Mouse (Mus musculus): Measurements from ENCODE around the gene Pde4b. TPM values are rescaled to one million over a fixed set of nuclear protein-coding genes. Genes with fewer than 3 reads are reported as not detected.

Pde4b gene
- polyA plus RNA-seq, 1 experiment from 2014 or later = 11.0 TPM

DNA sequence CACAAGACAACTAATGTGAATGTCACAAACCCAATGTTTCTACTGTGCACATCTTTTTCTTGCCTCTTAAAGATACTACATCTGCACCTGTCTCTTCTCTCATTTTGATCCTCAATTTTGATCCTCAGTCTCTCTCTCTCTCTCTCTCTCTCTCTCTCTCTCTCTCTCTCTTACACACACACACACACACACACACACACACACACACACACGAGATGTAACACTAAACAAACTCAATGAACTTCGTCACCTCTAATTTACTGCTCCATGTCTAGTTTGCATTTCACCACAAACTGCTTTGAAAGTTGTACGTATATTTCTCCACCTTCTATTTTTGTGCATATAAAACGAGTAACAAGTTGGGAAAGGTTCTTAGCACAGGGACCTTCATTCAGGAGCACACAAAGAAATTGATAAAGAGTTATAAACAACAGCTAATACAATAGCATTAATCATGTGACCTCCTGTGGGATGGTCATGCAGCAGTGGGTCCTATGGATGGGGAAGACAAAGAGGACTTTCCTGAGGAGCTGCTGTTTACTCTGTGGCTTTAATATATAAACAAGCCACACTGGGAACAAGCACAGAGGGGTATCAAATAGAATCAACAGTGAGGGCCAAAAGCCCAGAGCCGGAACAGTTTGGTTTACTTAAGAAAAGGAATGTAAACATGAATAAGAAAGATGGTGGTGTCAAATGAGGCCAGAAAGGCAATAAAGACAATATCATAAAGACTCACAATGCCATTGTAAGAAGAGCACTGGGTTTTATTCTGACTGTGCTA, 372.1 kb downstream of the Pde4b start:
- Histone ChIP-seq H3K36me3 (ENCODE audit: control insufficient read depth, insufficient read depth, low read length) (no peaks in the 10 kb centered on the region), H3K4me2 (ENCODE audit: low read depth, low read length) (no peak overlapping the region), H3K9ac (ENCODE audit: low read depth, low read length) (no peak overlapping the region), H3K9me3 (ENCODE audit: control insufficient read depth, low read length) (no peaks in the 10 kb centered on the region), H3K4me3 (ENCODE audit: low read length) (no peak overlapping the region), H3K27me3 (replicated peaks; ENCODE audit: control insufficient read depth, insufficient read depth, low read length) (no peaks in the 10 kb centered on the region), H3K4me1 (ENCODE audit: control insufficient read depth, insufficient read depth, low read length) (0 out of 2 replicates have a peak, but pooled peaks cover 3% of the 10 kb centered on the region), H3K27ac (ENCODE audit: low read length) (no peak overlapping the region)
- ATAC-seq = peak; percentile 21; the same call in 1 of the 2 replicates
- 44% methylated on average over 5 of the region's 5 CpGs for WGBS

DNA sequence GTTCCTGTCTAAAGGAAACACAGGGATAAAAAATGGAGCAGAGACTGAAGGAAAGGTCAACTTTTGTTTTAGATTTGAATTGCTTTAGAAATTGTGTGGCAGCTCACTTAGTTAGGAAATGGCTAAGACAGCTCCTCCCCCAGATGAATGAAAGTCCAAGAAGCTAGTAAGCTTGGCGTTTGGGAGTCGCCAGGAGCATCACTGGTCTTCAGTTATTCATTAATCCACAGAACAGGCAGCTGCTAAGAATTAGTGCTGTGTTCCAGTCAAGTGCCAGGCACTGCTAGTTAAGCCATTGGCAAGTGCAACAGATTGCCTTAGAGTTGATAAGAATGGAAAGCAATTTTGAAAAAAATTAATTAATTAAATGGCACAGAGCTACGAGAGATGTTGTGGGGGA, 390.8 kb downstream of the Pde4b start:
- peak; percentile 75 for ATAC-seq
- Histone ChIP-seq H3K4me2 (ENCODE audit: low read depth, low read length) (no peak overlapping the region), H3K27me3 (replicated peaks; ENCODE audit: control insufficient read depth, insufficient read depth, low read length) (no peaks in the 10 kb centered on the region), H3K27ac (ENCODE audit: low read length) (no peak overlapping the region), H3K4me1 (ENCODE audit: control insufficient read depth, insufficient read depth, low read length) (no peaks in the 10 kb centered on the region), H3K36me3 (ENCODE audit: control insufficient read depth, insufficient read depth, low read length) (no peaks in the 10 kb centered on the region), H3K4me3 (ENCODE audit: low read length) (no peak overlapping the region), H3K9me3 (ENCODE audit: control insufficient read depth, low read length) (no peaks in the 10 kb centered on the region), H3K9ac (ENCODE audit: low read depth, low read length) (no peak overlapping the region)
- WGBS = 36% methylated on average over 3 of the region's 3 CpGs

DNA sequence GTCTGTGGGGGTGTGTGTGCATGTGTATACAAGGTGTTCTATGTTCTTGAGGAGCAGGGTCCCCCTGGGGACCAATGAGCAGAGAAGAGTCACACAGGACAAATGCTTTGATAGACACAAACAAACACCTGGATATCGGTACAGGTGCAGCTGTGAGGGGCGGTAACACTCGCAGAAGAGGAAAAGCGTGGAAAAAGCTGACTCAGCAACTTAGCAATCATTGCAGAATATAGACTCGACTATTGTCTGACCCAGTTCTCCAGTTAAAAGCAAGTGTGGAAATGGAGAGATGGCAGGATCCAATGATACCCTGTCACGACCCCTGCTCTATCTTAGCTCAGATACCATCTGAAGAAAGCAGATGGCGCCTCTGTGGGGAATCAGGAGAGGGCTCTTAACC, 391.5 kb downstream of the Pde4b start:
- WGBS = 75% methylated on average over 7 of the region's 7 CpGs
- no peaks in the 10 kb centered on the region for H3K4me1 ChIP-seq (ENCODE audit: control insufficient read depth, insufficient read depth, low read length)
- no peaks in the 10 kb centered on the region for H3K9me3 ChIP-seq (ENCODE audit: control insufficient read depth, low read length)
- H3K27me3 ChIP-seq (replicated peaks; ENCODE audit: control insufficient read depth, insufficient read depth, low read length) = no peaks in the 10 kb centered on the region
- ATAC-seq = no peak
- H3K27ac ChIP-seq (ENCODE audit: low read length) = no peak overlapping the region
- no peak overlapping the region for H3K4me2 ChIP-seq (ENCODE audit: low read depth, low read length)
- no peak overlapping the region for H3K9ac ChIP-seq (ENCODE audit: low read depth, low read length)
- H3K4me3 ChIP-seq (ENCODE audit: low read length) = no peak overlapping the region
- H3K36me3 ChIP-seq (ENCODE audit: control insufficient read depth, insufficient read depth, low read length) = no peaks in the 10 kb centered on the region

DNA sequence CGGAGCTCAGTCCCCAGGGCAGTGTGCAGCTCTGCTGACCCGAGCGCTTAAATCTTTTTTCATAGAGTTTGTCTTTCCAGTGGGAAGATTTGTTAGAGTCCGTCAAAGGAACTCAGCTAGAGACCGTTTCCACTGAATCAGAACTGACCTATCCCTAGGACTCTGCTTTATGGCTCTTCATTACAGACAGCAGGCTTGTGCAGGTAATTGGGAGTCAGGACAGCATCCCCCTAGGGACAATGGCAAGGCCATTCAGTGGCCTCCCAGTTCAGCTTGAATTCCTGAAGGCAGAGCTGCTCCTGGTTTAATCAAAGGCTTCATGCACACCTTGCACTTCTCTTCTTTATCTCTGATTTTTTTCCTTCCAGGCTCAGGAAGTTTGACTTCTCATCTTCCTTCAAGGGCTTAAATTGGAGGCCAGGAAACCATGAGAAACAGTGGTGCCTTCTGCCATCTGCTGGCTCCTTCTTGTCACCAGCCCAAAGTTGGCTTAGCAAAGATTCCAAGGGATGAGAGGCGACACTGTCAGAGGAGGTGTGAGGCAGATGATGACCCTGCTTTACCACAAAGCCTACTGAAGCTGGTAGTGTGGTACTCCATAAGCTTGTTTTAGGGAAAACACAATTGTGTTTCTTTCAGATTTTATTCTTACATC, 393.6 kb downstream of the Pde4b start:
- H3K4me2 ChIP-seq (ENCODE audit: low read depth, low read length) = no peak overlapping the region
- no peaks in the 10 kb centered on the region for H3K9me3 ChIP-seq (ENCODE audit: control insufficient read depth, low read length)
- no peaks in the 10 kb centered on the region for H3K27me3 ChIP-seq (replicated peaks; ENCODE audit: control insufficient read depth, insufficient read depth, low read length)
- H3K36me3 ChIP-seq (ENCODE audit: control insufficient read depth, insufficient read depth, low read length) = no peaks in the 10 kb centered on the region
- 69% methylated on average over 6 of the region's 6 CpGs for WGBS
- no peak overlapping the region for H3K4me3 ChIP-seq (ENCODE audit: low read length)
- no peak overlapping the region for H3K27ac ChIP-seq (ENCODE audit: low read length)
- no peak overlapping the region for H3K9ac ChIP-seq (ENCODE audit: low read depth, low read length)
- no peak for ATAC-seq
- H3K4me1 ChIP-seq (ENCODE audit: control insufficient read depth, insufficient read depth, low read length) = no peaks in the 10 kb centered on the region

DNA sequence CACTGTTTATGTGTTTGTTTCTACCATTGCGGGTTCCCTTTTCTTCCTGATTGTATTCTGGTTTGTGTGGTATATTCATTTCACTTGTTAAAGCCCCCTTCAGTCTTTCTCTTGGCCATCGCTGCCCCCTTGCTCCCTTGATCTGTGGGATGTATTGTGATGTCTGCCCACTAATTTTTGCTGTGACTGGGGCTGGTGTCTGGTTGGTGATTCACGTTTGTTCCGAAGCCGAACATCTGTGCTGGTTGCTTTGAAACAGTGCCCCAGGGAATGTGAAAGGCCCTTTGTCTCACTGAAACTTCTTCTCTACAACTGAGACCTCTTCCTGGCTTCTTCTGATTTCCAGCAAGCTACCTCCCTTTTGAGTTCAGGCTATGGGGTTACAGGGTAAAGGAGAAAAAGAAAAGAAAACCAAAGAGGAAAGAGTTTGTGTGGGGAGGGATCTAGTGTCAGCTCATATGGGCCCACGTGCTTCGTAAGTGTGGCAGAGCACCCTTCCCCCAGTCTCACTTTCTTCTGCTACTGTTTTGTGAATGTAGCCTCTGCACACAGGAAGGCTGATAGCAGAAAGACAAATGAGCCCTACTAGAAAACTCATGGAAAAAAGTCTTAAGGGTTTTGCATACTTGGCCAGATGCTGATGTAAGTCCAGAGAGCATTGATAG, 396.1 kb downstream of the Pde4b start:
- H3K36me3 ChIP-seq (ENCODE audit: control insufficient read depth, insufficient read depth, low read length) = no peaks in the 10 kb centered on the region
- H3K4me1 ChIP-seq (ENCODE audit: control insufficient read depth, insufficient read depth, low read length) = peaks cover 4% of the 10 kb centered on the region; the same call in 1 of the 2 replicates
- no peak for ATAC-seq
- WGBS = 51% methylated on average over 7 of the region's 7 CpGs
- no peak overlapping the region for H3K4me2 ChIP-seq (ENCODE audit: low read depth, low read length)
- no peak overlapping the region for H3K4me3 ChIP-seq (ENCODE audit: low read length)
- H3K27ac ChIP-seq (ENCODE audit: low read length) = no peak overlapping the region
- no peaks in the 10 kb centered on the region for H3K9me3 ChIP-seq (ENCODE audit: control insufficient read depth, low read length)
- H3K9ac ChIP-seq (ENCODE audit: low read depth, low read length) = no peak overlapping the region
- no peaks in the 10 kb centered on the region for H3K27me3 ChIP-seq (replicated peaks; ENCODE audit: control insufficient read depth, insufficient read depth, low read length)

DNA sequence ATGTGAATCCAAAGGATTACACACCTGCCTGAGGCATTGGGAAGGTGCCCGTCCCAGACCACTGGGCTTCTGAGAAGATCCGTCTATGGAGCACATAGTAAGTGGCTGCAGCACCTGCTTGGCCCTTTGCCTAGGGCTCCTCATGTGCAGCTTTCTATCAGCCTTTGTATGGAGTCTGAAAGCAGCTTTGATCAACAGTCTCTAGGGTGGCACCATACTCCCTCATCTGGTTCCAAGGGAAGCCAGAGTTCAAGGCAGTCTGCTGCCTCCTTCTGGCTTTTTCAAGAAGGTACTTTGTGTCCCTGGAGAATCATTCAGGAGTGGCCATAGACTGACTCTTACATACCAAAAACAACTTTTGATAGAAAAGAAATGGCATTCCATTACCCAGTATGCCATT, 397.4 kb downstream of the Pde4b start:
- Histone ChIP-seq H3K4me3 (ENCODE audit: low read length) (no peak overlapping the region), H3K4me1 (ENCODE audit: control insufficient read depth, insufficient read depth, low read length) (peaks cover 4% of the 10 kb centered on the region; the same call in 1 of the 2 replicates), H3K9me3 (ENCODE audit: control insufficient read depth, low read length) (no peaks in the 10 kb centered on the region), H3K4me2 (ENCODE audit: low read depth, low read length) (no peak overlapping the region), H3K27ac (ENCODE audit: low read length) (no peak overlapping the region), H3K9ac (ENCODE audit: low read depth, low read length) (no peak overlapping the region), H3K36me3 (ENCODE audit: control insufficient read depth, insufficient read depth, low read length) (no peaks in the 10 kb centered on the region), H3K27me3 (replicated peaks; ENCODE audit: control insufficient read depth, insufficient read depth, low read length) (no peaks in the 10 kb centered on the region)
- 86% methylated on average over 2 of the region's 2 CpGs for WGBS
- ATAC-seq = no peak

DNA sequence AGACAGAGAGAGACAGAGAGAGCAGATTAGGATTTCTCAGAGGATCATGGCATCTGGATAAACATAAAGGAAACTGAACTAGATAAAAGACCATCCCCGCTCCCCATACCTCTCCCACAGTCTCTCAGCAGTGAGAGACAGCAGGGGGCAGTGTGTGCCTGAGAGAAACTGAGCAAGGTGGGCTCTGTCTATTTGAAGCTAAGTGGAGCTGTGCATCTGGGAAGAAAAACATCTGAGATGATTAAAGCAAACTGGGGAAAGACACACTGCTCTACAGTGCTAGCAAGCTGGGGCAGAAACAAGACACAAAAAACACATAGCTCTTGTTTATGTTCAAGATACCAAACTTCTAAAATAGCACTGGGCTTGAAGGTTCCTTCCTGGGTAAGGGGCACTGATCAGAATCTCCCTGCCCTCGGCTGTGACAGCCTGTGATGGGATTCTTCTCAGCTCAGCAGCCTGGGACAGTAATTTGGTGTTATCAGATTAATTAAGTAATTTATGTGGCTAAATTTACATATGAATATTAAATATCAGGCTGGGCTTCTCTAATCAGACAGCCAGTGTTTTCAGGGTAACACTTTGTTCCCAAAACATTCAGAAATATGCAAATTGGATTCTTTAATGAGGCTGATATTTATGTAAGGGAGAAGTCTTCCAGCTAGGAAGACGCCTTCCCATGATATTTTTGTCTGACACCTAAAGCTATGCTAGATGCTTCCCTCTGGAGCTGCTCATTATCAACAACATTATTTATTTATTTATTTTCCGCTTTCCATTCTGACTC, 399.0 kb downstream of the Pde4b start:
- no peak overlapping the region for H3K9ac ChIP-seq (ENCODE audit: low read depth, low read length)
- no peaks in the 10 kb centered on the region for H3K36me3 ChIP-seq (ENCODE audit: control insufficient read depth, insufficient read depth, low read length)
- no peak overlapping the region for H3K4me3 ChIP-seq (ENCODE audit: low read length)
- no peaks in the 10 kb centered on the region for H3K9me3 ChIP-seq (ENCODE audit: control insufficient read depth, low read length)
- no peak overlapping the region for H3K27ac ChIP-seq (ENCODE audit: low read length)
- WGBS = 58% methylated on average over 4 of the region's 4 CpGs
- no peak for ATAC-seq
- no peaks in the 10 kb centered on the region for H3K27me3 ChIP-seq (replicated peaks; ENCODE audit: control insufficient read depth, insufficient read depth, low read length)
- peaks cover 4% of the 10 kb centered on the region; the same call in 1 of the 2 replicates for H3K4me1 ChIP-seq (ENCODE audit: control insufficient read depth, insufficient read depth, low read length)
- H3K4me2 ChIP-seq (ENCODE audit: low read depth, low read length) = no peak overlapping the region

DNA sequence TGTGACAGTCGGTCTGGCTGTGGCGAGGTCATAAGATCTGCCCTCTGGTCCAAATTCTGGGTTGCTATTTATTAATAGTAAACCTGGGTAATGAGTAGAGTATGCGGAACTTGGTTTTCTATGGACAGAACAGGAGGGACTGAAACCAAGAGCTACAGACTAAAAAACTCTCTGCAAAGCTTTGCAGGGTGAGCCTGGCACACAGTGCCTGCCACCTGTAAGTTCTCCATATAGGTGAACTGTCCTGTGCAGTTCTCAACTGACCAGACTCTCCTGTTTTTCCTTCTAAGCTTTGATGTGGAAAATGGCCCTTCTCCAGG, 399.5 kb downstream of the Pde4b start:
- Histone ChIP-seq H3K27ac (ENCODE audit: low read length) (no peak overlapping the region), H3K9ac (ENCODE audit: low read depth, low read length) (no peak overlapping the region), H3K9me3 (ENCODE audit: control insufficient read depth, low read length) (no peaks in the 10 kb centered on the region), H3K4me1 (ENCODE audit: control insufficient read depth, insufficient read depth, low read length) (peaks cover 4% of the 10 kb centered on the region; the same call in 1 of the 2 replicates), H3K4me2 (ENCODE audit: low read depth, low read length) (no peak overlapping the region), H3K27me3 (replicated peaks; ENCODE audit: control insufficient read depth, insufficient read depth, low read length) (no peaks in the 10 kb centered on the region), H3K4me3 (ENCODE audit: low read length) (no peak overlapping the region), H3K36me3 (ENCODE audit: control insufficient read depth, insufficient read depth, low read length) (no peaks in the 10 kb centered on the region)
- ATAC-seq = no peak
- 79% methylated on average over 3 of the region's 3 CpGs for WGBS

DNA sequence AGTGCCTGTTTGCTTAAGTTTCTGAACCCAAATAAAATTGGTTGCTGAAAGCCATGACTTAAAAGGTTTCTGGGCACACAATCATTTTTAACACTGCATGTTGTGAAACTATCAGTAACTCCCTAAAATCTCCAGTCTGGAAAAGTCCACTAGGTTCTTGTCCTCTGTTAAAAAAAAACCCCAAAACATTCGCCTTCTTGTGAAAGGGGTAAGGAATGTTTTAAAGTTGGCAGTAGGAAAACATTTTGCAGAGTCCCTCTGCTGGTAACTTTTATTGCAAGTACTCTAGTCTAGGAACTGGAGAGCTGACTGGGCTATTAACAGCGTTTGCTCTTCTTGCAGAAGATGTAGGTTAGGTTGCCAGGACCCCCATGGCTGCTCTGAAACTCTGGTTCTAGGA, 400.7 kb downstream of the Pde4b start:
- no peaks in the 10 kb centered on the region for H3K36me3 ChIP-seq (ENCODE audit: control insufficient read depth, insufficient read depth, low read length)
- no peak overlapping the region for H3K27ac ChIP-seq (ENCODE audit: low read length)
- no peaks in the 10 kb centered on the region for H3K9me3 ChIP-seq (ENCODE audit: control insufficient read depth, low read length)
- no peak for ATAC-seq
- H3K4me3 ChIP-seq (ENCODE audit: low read length) = no peak overlapping the region
- peaks cover 4% of the 10 kb centered on the region; the same call in 1 of the 2 replicates for H3K4me1 ChIP-seq (ENCODE audit: control insufficient read depth, insufficient read depth, low read length)
- no peak overlapping the region for H3K9ac ChIP-seq (ENCODE audit: low read depth, low read length)
- H3K27me3 ChIP-seq (replicated peaks; ENCODE audit: control insufficient read depth, insufficient read depth, low read length) = no peaks in the 10 kb centered on the region
- 33% methylated on average over 2 of the region's 2 CpGs for WGBS
- H3K4me2 ChIP-seq (ENCODE audit: low read depth, low read length) = no peak overlapping the region
